Mouse (Mus musculus): ENCODE measurements around the gene Ibsp. TPM values are rescaled to one million over a fixed set of nuclear protein-coding genes. Genes with fewer than 3 reads are reported as not detected.
A peak's percentile ranks its signal among the peaks of the same experiment; 100 is the strongest.

The Ibsp gene
- polyA plus RNA-seq (2015; fragmentation: Nextera tagmentation; extraction: Ambion mirVana): not detected in 2 replicates

- no peak within 1 kb of the TSS for H3K4me3 ChIP-seq (ENCODE audit: low read depth, low read length)
- no peak for DNase-seq
- H3K36me3 ChIP-seq (replicated peaks; ENCODE audit: insufficient read depth, low read length): no peaks in the 10 kb centered on the region
- no peak within 1 kb of the TSS for H3K4me2 ChIP-seq (ENCODE audit: low read depth, low read length)
- 56% methylated on average over 6 of the region's 6 CpGs for WGBS (ENCODE audit: insufficient replicate concordance)
- no peaks in the 10 kb centered on the region for H3K4me1 ChIP-seq (ENCODE audit: insufficient read depth)
- H3K9me3 ChIP-seq (ENCODE audit: low read length): no peaks in the 10 kb centered on the region
- no peak within 1 kb of the TSS for H3K27ac ChIP-seq (ENCODE audit: low read depth)
- no peak within 1 kb of the TSS for H3K9ac ChIP-seq (replicated peaks)
- no peaks in the 10 kb centered on the region for H3K27me3 ChIP-seq (ENCODE audit: insufficient read depth, low read length)
- no peak for TF ChIP-seq EP300 (IDR thresholded peaks at IDR 0.05; ENCODE audit: low read depth)
- TF ChIP-seq CTCF (IDR thresholded peaks at IDR 0.05; ENCODE audit: low read depth): no peak
- ATAC-seq: no peak
Observed at GRCm38 (mm10) chr5:104298994-104299393, at the start of gene Ibsp. TSS of gene Ibsp (plus strand) at chr5:104299171.

- no peak overlapping the region for H3K27ac ChIP-seq (ENCODE audit: low read depth)
- no peaks in the 10 kb centered on the region for H3K36me3 ChIP-seq (replicated peaks; ENCODE audit: insufficient read depth, low read length)
- no peak for DNase-seq
Observed at GRCm38 (mm10) chr5:104251811-104252210, 47.2 kb upstream of the Ibsp start.

GRCm38 (mm10) chr5:104256585-104256984 lies 42.4 kb upstream of the Ibsp start:
- WGBS (ENCODE audit: insufficient replicate concordance): 60% methylated on average over 3 of the region's 3 CpGs
- TF ChIP-seq EP300 (IDR thresholded peaks at IDR 0.05; ENCODE audit: low read depth) (no peak), CTCF (IDR thresholded peaks at IDR 0.05; ENCODE audit: low read depth) (no peak)
- ATAC-seq (no peak), DNase-seq (no peak)
- Histone ChIP-seq H3K27ac (ENCODE audit: low read depth) (no peak overlapping the region), H3K4me2 (ENCODE audit: low read depth, low read length) (no peak overlapping the region), H3K4me3 (ENCODE audit: low read depth, low read length) (no peak overlapping the region), H3K36me3 (replicated peaks; ENCODE audit: insufficient read depth, low read length) (no peaks in the 10 kb centered on the region), H3K4me1 (ENCODE audit: insufficient read depth) (no peaks in the 10 kb centered on the region), H3K9me3 (ENCODE audit: low read length) (no peaks in the 10 kb centered on the region), H3K27me3 (ENCODE audit: insufficient read depth, low read length) (no peaks in the 10 kb centered on the region), H3K9ac (replicated peaks) (no peak overlapping the region)

More at GRCm38 (mm10) chr5:104251811-104252210, 47.2 kb upstream of the Ibsp start:
- no peak overlapping the region for H3K9ac ChIP-seq (replicated peaks)
- 65% methylated on average over 5 of the region's 5 CpGs for WGBS (ENCODE audit: insufficient replicate concordance)
- H3K9me3 ChIP-seq (ENCODE audit: low read length): no peaks in the 10 kb centered on the region
- TF ChIP-seq CTCF (IDR thresholded peaks at IDR 0.05; ENCODE audit: low read depth): no peak
- TF ChIP-seq EP300 (IDR thresholded peaks at IDR 0.05; ENCODE audit: low read depth): no peak
- H3K4me2 ChIP-seq (ENCODE audit: low read depth, low read length): no peak overlapping the region
- H3K4me1 ChIP-seq (ENCODE audit: insufficient read depth): no peaks in the 10 kb centered on the region
- no peak overlapping the region for H3K4me3 ChIP-seq (ENCODE audit: low read depth, low read length)
- no peaks in the 10 kb centered on the region for H3K27me3 ChIP-seq (ENCODE audit: insufficient read depth, low read length)
- no peak for ATAC-seq

- TF ChIP-seq EP300 (IDR thresholded peaks at IDR 0.05; ENCODE audit: low read depth) (no peak), CTCF (IDR thresholded peaks at IDR 0.05; ENCODE audit: low read depth) (no peak)
- H3K4me2 ChIP-seq (ENCODE audit: low read depth, low read length): no peak overlapping the region
- WGBS (ENCODE audit: insufficient replicate concordance): 68% methylated on average over 4 of the region's 4 CpGs
Observed at GRCm38 (mm10) chr5:104261908-104262461, 37.0 kb upstream of the Ibsp start.

GRCm38 (mm10) chr5:104263014-104263776 lies 35.8 kb upstream of the Ibsp start:
- TF ChIP-seq EP300 (IDR thresholded peaks at IDR 0.05; ENCODE audit: low read depth) (no peak), CTCF (IDR thresholded peaks at IDR 0.05; ENCODE audit: low read depth) (no peak)
- no peaks in the 10 kb centered on the region for H3K36me3 ChIP-seq (replicated peaks; ENCODE audit: insufficient read depth, low read length)
- no peak overlapping the region for H3K27ac ChIP-seq (ENCODE audit: low read depth)
- no peak overlapping the region for H3K4me2 ChIP-seq (ENCODE audit: low read depth, low read length)
- 0 out of 2 replicates have a peak, but pooled peaks have one; percentile 44 for ATAC-seq
- no peaks in the 10 kb centered on the region for H3K4me1 ChIP-seq (ENCODE audit: insufficient read depth)
- no peak overlapping the region for H3K9ac ChIP-seq (replicated peaks)
- no peak overlapping the region for H3K4me3 ChIP-seq (ENCODE audit: low read depth, low read length)
- DNase-seq: peak; percentile 19
- H3K9me3 ChIP-seq (ENCODE audit: low read length): no peaks in the 10 kb centered on the region
- WGBS (ENCODE audit: insufficient replicate concordance): 74% methylated on average over 13 of the region's 13 CpGs
- no peaks in the 10 kb centered on the region for H3K27me3 ChIP-seq (ENCODE audit: insufficient read depth, low read length)

More at GRCm38 (mm10) chr5:104261908-104262461, 37.0 kb upstream of the Ibsp start:
- DNase-seq (no peak), ATAC-seq (no peak)
- Histone ChIP-seq H3K4me1 (ENCODE audit: insufficient read depth) (no peaks in the 10 kb centered on the region), H3K4me3 (ENCODE audit: low read depth, low read length) (no peak overlapping the region), H3K36me3 (replicated peaks; ENCODE audit: insufficient read depth, low read length) (no peaks in the 10 kb centered on the region), H3K9ac (replicated peaks) (no peak overlapping the region), H3K9me3 (ENCODE audit: low read length) (no peaks in the 10 kb centered on the region), H3K27ac (ENCODE audit: low read depth) (no peak overlapping the region), H3K27me3 (ENCODE audit: insufficient read depth, low read length) (no peaks in the 10 kb centered on the region)

GRCm38 (mm10) chr5:104294201-104294600 lies 4.8 kb upstream of the Ibsp start:
- no peak overlapping the region for H3K4me3 ChIP-seq (ENCODE audit: low read depth, low read length)
- WGBS (ENCODE audit: insufficient replicate concordance): 72% methylated on average over 6 of the region's 6 CpGs
- H3K4me2 ChIP-seq (ENCODE audit: low read depth, low read length): no peak overlapping the region
- no peaks in the 10 kb centered on the region for H3K36me3 ChIP-seq (replicated peaks; ENCODE audit: insufficient read depth, low read length)
- H3K27ac ChIP-seq (ENCODE audit: low read depth): no peak overlapping the region
- no peaks in the 10 kb centered on the region for H3K4me1 ChIP-seq (ENCODE audit: insufficient read depth)
- ATAC-seq (no peak), DNase-seq (no peak)
- H3K9ac ChIP-seq (replicated peaks): no peak overlapping the region
- TF ChIP-seq EP300 (IDR thresholded peaks at IDR 0.05; ENCODE audit: low read depth): no peak
- no peak for TF ChIP-seq CTCF (IDR thresholded peaks at IDR 0.05; ENCODE audit: low read depth)
- H3K9me3 ChIP-seq (ENCODE audit: low read length): no peaks in the 10 kb centered on the region
- H3K27me3 ChIP-seq (ENCODE audit: insufficient read depth, low read length): no peaks in the 10 kb centered on the region

Data from liver, postnatal 0 days (tissue).